Mouse (Mus musculus) ES-Bruce4 (cell line): Measurements from ENCODE around the gene Uncx.

Experiments used
- CTCF ChIP-seq: IDR thresholded peaks from one replicate; pipeline ENCODE4 v1.8.1; 2011; ENCODE audit warnings: low read depth, low read length
- EP300 ChIP-seq: IDR thresholded peaks from 2 replicates; pipeline ENCODE4 v1.6.1; 2011; ENCODE audit warnings: low read depth, low read length; ENCODE audit not compliant: insufficient read depth

GRCm38 (mm10) chr5:139573606-139574311 lies 30.5 kb downstream of the Uncx start:
- no peak for TF ChIP-seq EP300
- no peak for TF ChIP-seq CTCF
